Mouse (Mus musculus) lung, adult 2 months (tissue): ENCODE data around the gene Hoxb5.

ENCODE experiments used
- CTCF ChIP-seq: fragments of 200-500 bp; IDR thresholded peaks from 2 replicates; pipeline ENCODE4 v1.5.1; 2011; ENCODE audit warnings: mild to moderate bottlenecking, low read length, control low read depth; ENCODE audit not compliant: insufficient read depth
- POLR2A ChIP-seq: fragments of 200-500 bp; IDR thresholded peaks from 2 replicates; pipeline ENCODE4 v1.6.1; 2011; ENCODE audit warnings: low read depth, mild to moderate bottlenecking, control low read depth, low read length, borderline replicate concordance; ENCODE audit errors: extremely low read depth

DNA sequence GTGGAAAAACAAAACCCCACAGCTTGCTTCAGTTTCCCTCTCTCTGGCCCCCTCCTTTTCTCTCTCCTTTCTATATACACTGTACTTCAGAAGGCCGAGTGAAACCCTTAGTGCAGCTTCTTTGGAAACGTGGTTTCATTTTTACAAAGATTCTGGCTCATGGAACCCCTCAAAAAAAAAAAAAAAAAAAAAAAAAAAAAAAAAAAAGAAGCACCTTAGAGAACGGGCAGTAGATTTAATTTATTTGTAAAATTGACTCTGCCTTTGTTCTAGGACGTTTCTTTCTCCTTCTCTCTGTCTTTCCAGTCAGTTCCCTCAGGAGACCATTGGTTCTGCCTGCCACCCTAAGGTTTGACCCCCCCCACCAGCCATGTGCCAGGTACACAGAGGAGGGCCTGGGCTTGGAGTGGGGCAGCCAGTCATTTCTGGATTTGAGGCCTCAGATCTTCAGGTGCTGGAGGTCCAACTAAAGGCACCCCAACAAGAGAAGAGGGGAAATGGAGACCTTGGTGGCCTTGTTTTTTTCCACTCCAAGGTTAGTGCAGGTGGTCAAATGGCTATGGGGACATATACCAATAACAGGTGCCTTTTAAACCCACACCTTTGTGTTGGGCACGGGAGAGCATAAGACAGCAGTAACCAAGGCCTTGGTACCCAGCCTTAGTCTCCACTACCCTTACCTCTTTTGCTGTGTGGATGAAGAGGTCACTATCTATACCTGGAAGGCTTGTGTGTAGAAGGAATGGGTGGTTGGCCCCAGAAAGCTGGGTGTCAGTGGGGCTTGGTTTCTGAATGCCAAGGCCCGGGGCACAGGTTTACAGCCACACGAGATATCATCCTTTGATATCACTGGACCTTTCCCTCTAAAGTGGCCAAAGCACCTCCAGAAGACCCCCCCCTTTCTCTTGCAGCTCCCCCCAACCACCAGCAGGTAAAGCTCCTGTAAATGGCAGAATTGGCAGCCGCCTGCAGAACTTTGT lies 22.4 kb upstream of the Hoxb5 start:
- TF ChIP-seq POLR2A (no peak), CTCF (no peak)
